Mouse (Mus musculus): ENCODE data around the gene Thop1. TPM values are rescaled to one million over a fixed set of nuclear protein-coding genes. Genes with fewer than 3 reads are reported as not detected.

The Thop1 gene
- polyA plus RNA-seq, 1 experiment, result 67.3 TPM

DNA sequence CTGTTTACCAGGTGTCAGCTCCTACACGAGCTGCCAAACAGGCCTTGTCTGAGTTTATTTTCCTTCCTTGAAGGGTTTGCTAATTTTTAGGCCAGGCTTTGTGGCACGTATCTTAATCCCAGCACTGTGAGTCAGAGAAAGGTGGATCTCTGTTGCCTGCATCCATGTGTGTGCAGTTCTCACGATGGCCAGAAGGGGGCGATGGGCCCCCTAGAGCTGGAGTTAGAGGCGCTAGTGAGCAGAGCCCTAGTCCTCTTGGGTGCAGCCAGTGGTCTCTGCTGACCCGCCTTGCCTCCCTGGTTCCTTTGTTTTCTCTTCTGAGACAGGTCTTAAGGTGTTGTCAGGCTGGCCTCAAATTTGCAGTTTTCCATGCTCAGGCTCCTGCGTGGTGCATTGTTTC, 3.6 kb downstream of the Thop1 start:
- Histone ChIP-seq H3K36me3 (ENCODE audit: control insufficient read depth, insufficient read depth) (peaks cover 42% of the 10 kb centered on the region), H3K27me3 (ENCODE audit: control insufficient read depth, insufficient read depth, insufficient read length) (no peaks in the 10 kb centered on the region), H3K79me2 (ENCODE audit: control insufficient read depth, insufficient read depth) (peaks cover 32% of the 10 kb centered on the region), H3K4me3 (ENCODE audit: insufficient read depth, poor library complexity, severe bottlenecking) (no peak overlapping the region), H3ac (ENCODE audit: control insufficient read depth, insufficient read length, low read depth) (no peak overlapping the region), H3K79me3 (ENCODE audit: low read depth) (peaks cover 18% of the 10 kb centered on the region)
- no peak for TF ChIP-seq CEBPB (IDR thresholded peaks at IDR 0.05; ENCODE audit: low read depth)
- no peak for TF ChIP-seq MYOG (IDR thresholded peaks at IDR 0.05; ENCODE audit: control insufficient read depth, extremely low read depth, insufficient read length)
- no peak for TF ChIP-seq FOSL1 (IDR thresholded peaks at IDR 0.05; ENCODE audit: insufficient read depth, low read length, poor library complexity, severe bottlenecking)
- TF ChIP-seq CTCF (IDR thresholded peaks at IDR 0.05; ENCODE audit: control insufficient read depth, insufficient read depth, insufficient read length), result peak; percentile 38
- no peak for TF ChIP-seq USF1 (IDR thresholded peaks at IDR 0.05; ENCODE audit: low read depth)

DNA sequence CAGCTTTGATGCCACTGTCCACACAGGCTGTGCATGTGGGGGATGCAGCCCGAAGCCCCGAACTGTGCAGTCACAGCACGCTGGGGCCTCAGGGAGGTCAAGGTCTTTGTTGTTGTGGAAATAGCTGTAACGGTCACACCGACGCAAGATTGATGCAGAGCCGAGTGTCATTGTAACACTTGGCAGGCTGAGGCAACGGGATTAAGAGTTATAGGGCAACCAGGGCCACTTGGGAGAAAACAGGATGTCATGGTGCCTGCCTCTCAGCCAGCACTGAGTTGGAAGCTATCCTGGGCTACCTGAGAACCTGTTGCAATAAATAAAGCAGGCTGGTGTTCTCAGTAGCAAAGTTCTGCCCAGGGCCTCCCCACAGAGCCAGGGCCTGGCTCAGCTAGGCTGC, 5.9 kb downstream of the Thop1 start:
- peaks cover 14% of the 10 kb centered on the region for H3K79me3 ChIP-seq (ENCODE audit: low read depth)
- peaks cover 54% of the 10 kb centered on the region for H3K36me3 ChIP-seq (ENCODE audit: control insufficient read depth, insufficient read depth)
- no peak overlapping the region for H3K4me3 ChIP-seq (ENCODE audit: insufficient read depth, poor library complexity, severe bottlenecking)
- H3K79me2 ChIP-seq (ENCODE audit: control insufficient read depth, insufficient read depth), result peaks cover 24% of the 10 kb centered on the region
- no peaks in the 10 kb centered on the region for H3K27me3 ChIP-seq (ENCODE audit: control insufficient read depth, insufficient read depth, insufficient read length)
- no peak overlapping the region for H3ac ChIP-seq (ENCODE audit: control insufficient read depth, insufficient read length, low read depth)
- TF ChIP-seq CTCF (IDR thresholded peaks at IDR 0.05; ENCODE audit: control insufficient read depth, insufficient read depth, insufficient read length) (no peak), FOSL1 (IDR thresholded peaks at IDR 0.05; ENCODE audit: insufficient read depth, low read length, poor library complexity, severe bottlenecking) (no peak), USF1 (IDR thresholded peaks at IDR 0.05; ENCODE audit: low read depth) (no peak), CEBPB (IDR thresholded peaks at IDR 0.05; ENCODE audit: low read depth) (no peak), MYOD1 (IDR thresholded peaks at IDR 0.05; ENCODE audit: control insufficient read depth, insufficient read length, low read depth) (no peak), MYOG (IDR thresholded peaks at IDR 0.05; ENCODE audit: control insufficient read depth, extremely low read depth, insufficient read length) (no peak), MAX (IDR thresholded peaks at IDR 0.05) (no peak)

DNA sequence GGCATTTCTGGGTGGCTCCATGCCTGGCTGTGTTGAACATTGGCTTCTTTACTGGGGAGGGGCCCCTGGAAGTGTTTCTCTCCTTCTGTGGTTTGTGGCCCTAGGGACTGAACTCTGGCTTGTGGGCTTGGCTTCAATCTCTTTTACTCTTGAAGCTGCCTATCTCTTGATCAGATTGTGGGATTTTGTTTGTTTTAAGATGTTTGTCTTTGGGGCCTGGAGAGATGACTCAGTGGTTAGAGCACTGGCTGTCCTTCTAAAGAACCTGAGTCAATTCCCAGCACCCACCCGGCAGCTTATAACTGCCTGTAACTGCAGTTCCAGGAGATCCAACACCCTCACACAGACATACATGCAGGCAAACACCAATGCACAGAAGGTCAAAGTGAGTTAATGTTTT, 6.5 kb downstream of the Thop1 start:
- Histone ChIP-seq H3K36me3 (ENCODE audit: control insufficient read depth, insufficient read depth) (peaks cover 59% of the 10 kb centered on the region), H3K4me3 (ENCODE audit: insufficient read depth, poor library complexity, severe bottlenecking) (no peak overlapping the region), H3K79me3 (ENCODE audit: low read depth) (peaks cover 10% of the 10 kb centered on the region), H3ac (ENCODE audit: control insufficient read depth, insufficient read length, low read depth) (no peak overlapping the region), H3K27me3 (ENCODE audit: control insufficient read depth, insufficient read depth, insufficient read length) (no peaks in the 10 kb centered on the region), H3K79me2 (ENCODE audit: control insufficient read depth, insufficient read depth) (peaks cover 18% of the 10 kb centered on the region)
- TF ChIP-seq CTCF (IDR thresholded peaks at IDR 0.05; ENCODE audit: control insufficient read depth, insufficient read depth, insufficient read length) (no peak), MYOG (IDR thresholded peaks at IDR 0.05; ENCODE audit: control insufficient read depth, extremely low read depth, insufficient read length) (no peak), CEBPB (IDR thresholded peaks at IDR 0.05; ENCODE audit: low read depth) (no peak), FOSL1 (IDR thresholded peaks at IDR 0.05; ENCODE audit: insufficient read depth, low read length, poor library complexity, severe bottlenecking) (no peak), USF1 (IDR thresholded peaks at IDR 0.05; ENCODE audit: low read depth) (no peak), MAX (IDR thresholded peaks at IDR 0.05) (no peak), MYOD1 (IDR thresholded peaks at IDR 0.05; ENCODE audit: control insufficient read depth, insufficient read length, low read depth) (no peak)

DNA sequence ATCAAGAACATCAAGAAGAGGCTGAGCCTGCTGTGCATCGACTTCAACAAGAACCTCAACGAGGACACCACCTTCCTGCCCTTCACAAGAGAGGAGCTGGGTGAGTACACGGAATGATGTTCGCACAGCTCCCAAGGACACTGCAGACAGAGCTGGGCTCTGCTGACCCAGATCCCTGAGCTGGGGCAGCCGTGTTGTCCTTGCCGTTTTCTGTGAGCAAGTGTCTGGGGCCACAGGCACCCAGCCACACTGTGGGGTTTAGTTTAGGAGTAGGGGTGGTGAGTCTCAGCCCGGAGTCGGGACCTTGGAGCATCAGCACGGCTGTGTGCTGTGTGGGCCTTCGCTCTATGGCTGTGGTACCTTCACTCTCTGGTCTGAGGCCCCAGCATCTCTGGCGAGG, 8.1 kb downstream of the Thop1 start:
- H3ac ChIP-seq (ENCODE audit: control insufficient read depth, insufficient read length, low read depth), result no peak overlapping the region
- H3K4me3 ChIP-seq (ENCODE audit: insufficient read depth, poor library complexity, severe bottlenecking), result no peak overlapping the region
- H3K79me3 ChIP-seq (ENCODE audit: low read depth), result peaks cover 4% of the 10 kb centered on the region
- no peaks in the 10 kb centered on the region for H3K27me3 ChIP-seq (ENCODE audit: control insufficient read depth, insufficient read depth, insufficient read length)
- peaks cover 2% of the 10 kb centered on the region for H3K79me2 ChIP-seq (ENCODE audit: control insufficient read depth, insufficient read depth)
- TF ChIP-seq MYOG (IDR thresholded peaks at IDR 0.05; ENCODE audit: control insufficient read depth, extremely low read depth, insufficient read length) (no peak), MAX (IDR thresholded peaks at IDR 0.05) (no peak), CEBPB (IDR thresholded peaks at IDR 0.05; ENCODE audit: low read depth) (no peak), USF1 (IDR thresholded peaks at IDR 0.05; ENCODE audit: low read depth) (no peak), FOSL1 (IDR thresholded peaks at IDR 0.05; ENCODE audit: insufficient read depth, low read length, poor library complexity, severe bottlenecking) (no peak), CTCF (IDR thresholded peaks at IDR 0.05; ENCODE audit: control insufficient read depth, insufficient read depth, insufficient read length) (no peak), MYOD1 (IDR thresholded peaks at IDR 0.05; ENCODE audit: control insufficient read depth, insufficient read length, low read depth) (no peak)
- peaks cover 68% of the 10 kb centered on the region for H3K36me3 ChIP-seq (ENCODE audit: control insufficient read depth, insufficient read depth)

DNA sequence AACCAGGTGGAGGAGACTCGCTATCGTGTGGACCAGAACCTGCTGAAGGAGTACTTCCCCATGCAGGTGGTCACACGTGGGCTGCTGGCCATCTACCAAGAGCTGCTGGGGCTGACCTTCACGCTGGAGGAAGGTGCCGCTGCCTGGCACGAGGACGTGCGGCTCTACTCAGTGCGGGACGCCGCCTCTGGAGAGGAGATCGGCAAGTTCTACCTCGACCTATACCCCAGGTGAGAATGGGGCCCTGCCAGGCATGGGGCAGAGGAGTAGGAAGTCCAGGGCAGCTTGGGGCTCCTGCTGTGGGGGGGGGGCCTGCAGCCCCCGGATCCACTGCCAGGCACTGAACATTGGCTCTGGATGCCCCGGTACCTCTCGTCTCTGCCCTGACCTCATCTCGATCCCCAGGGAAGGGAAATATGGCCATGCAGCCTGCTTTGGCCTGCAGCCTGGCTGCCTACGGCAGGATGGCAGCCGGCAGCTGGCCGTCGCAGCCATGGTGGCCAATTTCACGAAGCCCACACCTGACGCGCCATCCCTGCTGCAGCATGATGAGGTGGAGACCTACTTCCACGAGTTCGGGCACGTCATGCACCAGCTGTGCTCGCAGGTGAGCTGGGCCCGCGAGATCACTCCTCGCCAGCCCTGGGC, 10.3 kb downstream of the Thop1 start:
- TF ChIP-seq USF1 (IDR thresholded peaks at IDR 0.05; ENCODE audit: low read depth) (no peak), MAX (IDR thresholded peaks at IDR 0.05) (no peak), MYOD1 (IDR thresholded peaks at IDR 0.05; ENCODE audit: control insufficient read depth, insufficient read length, low read depth) (no peak), MYOG (IDR thresholded peaks at IDR 0.05; ENCODE audit: control insufficient read depth, extremely low read depth, insufficient read length) (no peak), CTCF (IDR thresholded peaks at IDR 0.05; ENCODE audit: control insufficient read depth, insufficient read depth, insufficient read length) (no peak), FOSL1 (IDR thresholded peaks at IDR 0.05; ENCODE audit: insufficient read depth, low read length, poor library complexity, severe bottlenecking) (no peak), CEBPB (IDR thresholded peaks at IDR 0.05; ENCODE audit: low read depth) (no peak)
- peaks cover 50% of the 10 kb centered on the region for H3K36me3 ChIP-seq (ENCODE audit: control insufficient read depth, insufficient read depth)
- no peaks in the 10 kb centered on the region for H3K27me3 ChIP-seq (ENCODE audit: control insufficient read depth, insufficient read depth, insufficient read length)
- no peak overlapping the region for H3ac ChIP-seq (ENCODE audit: control insufficient read depth, insufficient read length, low read depth)
- no peak overlapping the region for H3K4me3 ChIP-seq (ENCODE audit: insufficient read depth, poor library complexity, severe bottlenecking)
- no peaks in the 10 kb centered on the region for H3K79me3 ChIP-seq (ENCODE audit: low read depth)
- H3K79me2 ChIP-seq (ENCODE audit: control insufficient read depth, insufficient read depth), result no peaks in the 10 kb centered on the region

All from C2C12 (cell line).